Mouse (Mus musculus): ENCODE measurements around the gene 3110082I17Rik. TPM values are rescaled to one million over a fixed set of nuclear protein-coding genes. Genes with fewer than 3 reads are reported as not detected.
"Not testable (repeated sequence)": the region's sequence is repeated elsewhere in the genome, so short reads cannot be mapped to it uniquely, and the experiment has no call there.

The 3110082I17Rik gene
- polyA plus RNA-seq, 1 experiment from 2014 or later, result 34.1 TPM

GRCm38 (mm10) chr5:139397959-139398753 is 62.2 kb downstream of the 3110082I17Rik start:
- Histone ChIP-seq H3K27me3 (ENCODE audit: control insufficient read depth, insufficient read depth, low read length) (no peaks in the 10 kb centered on the region), H3K27ac (ENCODE audit: low read depth, low read length) (no peak overlapping the region), H3K4me2 (no peak overlapping the region), H3K9ac (ENCODE audit: low read length) (no peak overlapping the region), H3K9me3 (ENCODE audit: control insufficient read depth, low read length) (no peaks in the 10 kb centered on the region), H3K4me1 (ENCODE audit: control insufficient read depth, insufficient read depth, low read length) (no peaks in the 10 kb centered on the region), H3K36me3 (ENCODE audit: control insufficient read depth, insufficient read depth, low read length) (no peaks in the 10 kb centered on the region), H3K4me3 (ENCODE audit: low read depth, low read length) (no peak overlapping the region)
- WGBS, result 42% methylated on average over 5 of the region's 5 CpGs
- DNase-seq (ENCODE audit: low spot score, missing footprints) (peak; percentile 98), ATAC-seq (ENCODE audit: low FRiP score) (peak; percentile 52; the same call in 1 of the 2 replicates)

- DNase-seq (ENCODE audit: low spot score, missing footprints), result no peak
- no peaks in the 10 kb centered on the region for H3K9me3 ChIP-seq (ENCODE audit: control insufficient read depth, low read length)
- no peak overlapping the region for H3K9ac ChIP-seq (ENCODE audit: low read length)
- H3K4me2 ChIP-seq, result no peak overlapping the region
- no peaks in the 10 kb centered on the region for H3K36me3 ChIP-seq (ENCODE audit: control insufficient read depth, insufficient read depth, low read length)
- H3K27ac ChIP-seq (ENCODE audit: low read depth, low read length), result no peak overlapping the region
- no peak for ATAC-seq (ENCODE audit: low FRiP score)
- H3K4me3 ChIP-seq (ENCODE audit: low read depth, low read length), result no peak overlapping the region
- no peaks in the 10 kb centered on the region for H3K4me1 ChIP-seq (ENCODE audit: control insufficient read depth, insufficient read depth, low read length)
- no peaks in the 10 kb centered on the region for H3K27me3 ChIP-seq (ENCODE audit: control insufficient read depth, insufficient read depth, low read length)
- 87% methylated on average over 4 of the region's 4 CpGs for WGBS
Observed at GRCm38 (mm10) chr5:139397359-139397916, 62.9 kb downstream of the 3110082I17Rik start.

GRCm38 (mm10) chr5:139395528-139395927 is 64.8 kb downstream of the 3110082I17Rik start:
- H3K9ac ChIP-seq (ENCODE audit: low read length), result no peak overlapping the region
- no peak overlapping the region for H3K4me2 ChIP-seq
- DNase-seq (ENCODE audit: low spot score, missing footprints), result no peak
- no peaks in the 10 kb centered on the region for H3K4me1 ChIP-seq (ENCODE audit: control insufficient read depth, insufficient read depth, low read length)
- ATAC-seq (ENCODE audit: low FRiP score), result no peak
- H3K4me3 ChIP-seq (ENCODE audit: low read depth, low read length), result no peak overlapping the region
- H3K9me3 ChIP-seq (ENCODE audit: control insufficient read depth, low read length), result no peaks in the 10 kb centered on the region
- no peak overlapping the region for H3K27ac ChIP-seq (ENCODE audit: low read depth, low read length)
- H3K27me3 ChIP-seq (ENCODE audit: control insufficient read depth, insufficient read depth, low read length), result no peaks in the 10 kb centered on the region
- 94% methylated on average over 4 of the region's 4 CpGs for WGBS
- H3K36me3 ChIP-seq (ENCODE audit: control insufficient read depth, insufficient read depth, low read length), result no peaks in the 10 kb centered on the region

- H3K9ac ChIP-seq (ENCODE audit: low read length), result no peak overlapping the region
- no peaks in the 10 kb centered on the region for H3K27me3 ChIP-seq (ENCODE audit: control insufficient read depth, insufficient read depth, low read length)
- 70% methylated on average over 7 of the region's 7 CpGs for WGBS
- H3K27ac ChIP-seq (ENCODE audit: low read depth, low read length), result no peak overlapping the region
- H3K4me3 ChIP-seq (ENCODE audit: low read depth, low read length), result no peak overlapping the region
- H3K9me3 ChIP-seq (ENCODE audit: control insufficient read depth, low read length), result no peaks in the 10 kb centered on the region
- DNase-seq (ENCODE audit: low spot score, missing footprints) (no peak), ATAC-seq (ENCODE audit: low FRiP score) (no peak)
- H3K36me3 ChIP-seq (ENCODE audit: control insufficient read depth, insufficient read depth, low read length), result no peaks in the 10 kb centered on the region
- no peak overlapping the region for H3K4me2 ChIP-seq
- H3K4me1 ChIP-seq (ENCODE audit: control insufficient read depth, insufficient read depth, low read length), result no peaks in the 10 kb centered on the region
Observed at GRCm38 (mm10) chr5:139394399-139394798, 65.9 kb downstream of the 3110082I17Rik start.

- no peak for DNase-seq (ENCODE audit: low spot score, missing footprints)
- H3K9ac ChIP-seq (ENCODE audit: low read length), result no peak overlapping the region
- no peaks in the 10 kb centered on the region for H3K27me3 ChIP-seq (ENCODE audit: control insufficient read depth, insufficient read depth, low read length)
- H3K4me3 ChIP-seq (ENCODE audit: low read depth, low read length), result no peak overlapping the region
- no peaks in the 10 kb centered on the region for H3K9me3 ChIP-seq (ENCODE audit: control insufficient read depth, low read length)
- no peaks in the 10 kb centered on the region for H3K4me1 ChIP-seq (ENCODE audit: control insufficient read depth, insufficient read depth, low read length)
- H3K27ac ChIP-seq (ENCODE audit: low read depth, low read length), result no peak overlapping the region
- no peaks in the 10 kb centered on the region for H3K36me3 ChIP-seq (ENCODE audit: control insufficient read depth, insufficient read depth, low read length)
- no peak for ATAC-seq (ENCODE audit: low FRiP score)
- no peak overlapping the region for H3K4me2 ChIP-seq
- WGBS, result 89% methylated on average over 16 of the region's 16 CpGs
Observed at GRCm38 (mm10) chr5:139393197-139393588, 67.1 kb downstream of the 3110082I17Rik start.

GRCm38 (mm10) chr5:139392219-139393196 is 67.8 kb downstream of the 3110082I17Rik start:
- DNase-seq (ENCODE audit: low spot score, missing footprints) (no peak), ATAC-seq (ENCODE audit: low FRiP score) (no peak)
- H3K27me3 ChIP-seq (ENCODE audit: control insufficient read depth, insufficient read depth, low read length), result no peaks in the 10 kb centered on the region
- H3K4me2 ChIP-seq, result no peak overlapping the region
- no peak overlapping the region for H3K9ac ChIP-seq (ENCODE audit: low read length)
- H3K4me1 ChIP-seq (ENCODE audit: control insufficient read depth, insufficient read depth, low read length), result no peaks in the 10 kb centered on the region
- no peaks in the 10 kb centered on the region for H3K9me3 ChIP-seq (ENCODE audit: control insufficient read depth, low read length)
- 92% methylated on average over 37 of the region's 37 CpGs for WGBS
- H3K27ac ChIP-seq (ENCODE audit: low read depth, low read length), result no peak overlapping the region
- H3K36me3 ChIP-seq (ENCODE audit: control insufficient read depth, insufficient read depth, low read length), result no peaks in the 10 kb centered on the region
- no peak overlapping the region for H3K4me3 ChIP-seq (ENCODE audit: low read depth, low read length)

- 84% methylated on average over 11 of the region's 11 CpGs for WGBS
- DNase-seq (ENCODE audit: low spot score, missing footprints) (no peak), ATAC-seq (ENCODE audit: low FRiP score) (no peak)
- Histone ChIP-seq H3K9me3 (ENCODE audit: control insufficient read depth, low read length) (no peaks in the 10 kb centered on the region), H3K4me1 (ENCODE audit: control insufficient read depth, insufficient read depth, low read length) (no peaks in the 10 kb centered on the region), H3K27ac (ENCODE audit: low read depth, low read length) (no peak overlapping the region), H3K27me3 (ENCODE audit: control insufficient read depth, insufficient read depth, low read length) (no peaks in the 10 kb centered on the region), H3K4me2 (no peak overlapping the region), H3K36me3 (ENCODE audit: control insufficient read depth, insufficient read depth, low read length) (no peaks in the 10 kb centered on the region), H3K9ac (ENCODE audit: low read length) (no peak overlapping the region), H3K4me3 (ENCODE audit: low read depth, low read length) (no peak overlapping the region)
Observed at GRCm38 (mm10) chr5:139391309-139391990, 68.9 kb downstream of the 3110082I17Rik start.

GRCm38 (mm10) chr5:139390324-139391119 is 69.8 kb downstream of the 3110082I17Rik start:
- H3K36me3 ChIP-seq (ENCODE audit: control insufficient read depth, insufficient read depth, low read length); H3K4me2 ChIP-seq; DNase-seq (ENCODE audit: low spot score, missing footprints); H3K4me1 ChIP-seq (ENCODE audit: control insufficient read depth, insufficient read depth, low read length); H3K9me3 ChIP-seq (ENCODE audit: control insufficient read depth, low read length); H3K4me3 ChIP-seq (ENCODE audit: low read depth, low read length); ATAC-seq (ENCODE audit: low FRiP score); H3K27me3 ChIP-seq (ENCODE audit: control insufficient read depth, insufficient read depth, low read length); H3K27ac ChIP-seq (ENCODE audit: low read depth, low read length); H3K9ac ChIP-seq (ENCODE audit: low read length): not testable (repeated sequence)
- WGBS, result 78% methylated on average over 5 of the region's 5 CpGs

Measured in midbrain, embryonic 11.5 days (tissue).